Mouse (Mus musculus): ENCODE data around the gene Cfap100. TPM values are rescaled to one million over a fixed set of nuclear protein-coding genes. Genes with fewer than 3 reads are reported as not detected.

Gene Cfap100
- polyA plus RNA-seq, 1 experiment from 2014 or later: 0.65 TPM

- no peak for ATAC-seq (ENCODE audit: low read depth)
- no peak overlapping the region for H3K4me3 ChIP-seq (ENCODE audit: low read depth, low read length)
Measured at GRCm38 (mm10) chr6:90450697-90451096, 22.1 kb upstream of the Cfap100 start.

GRCm38 (mm10) chr6:90450179-90450578, 21.6 kb upstream of the Cfap100 start:
- Histone ChIP-seq H3K4me3 (ENCODE audit: low read depth, low read length) (no peak overlapping the region), H3K9me3 (ENCODE audit: control insufficient read depth, low read length) (no peaks in the 10 kb centered on the region), H3K27me3 (replicated peaks; ENCODE audit: control insufficient read depth, insufficient read depth, low read length) (no peaks in the 10 kb centered on the region), H3K4me2 (ENCODE audit: low read depth, low read length) (no peak overlapping the region), H3K27ac (replicated peaks; ENCODE audit: low read depth, low read length) (no peak overlapping the region), H3K36me3 (ENCODE audit: control insufficient read depth, insufficient read depth, low read length) (no peaks in the 10 kb centered on the region), H3K9ac (ENCODE audit: low read depth, low read length) (no peak overlapping the region), H3K4me1 (ENCODE audit: control insufficient read depth, insufficient read depth, low read length) (no peaks in the 10 kb centered on the region)
- DNase-seq (ENCODE audit: low spot score) (peak; percentile 65), ATAC-seq (ENCODE audit: low read depth) (no peak)
- WGBS: 28% methylated on average over 7 of the region's 7 CpGs

More at GRCm38 (mm10) chr6:90450697-90451096, 22.1 kb upstream of the Cfap100 start:
- H3K27me3 ChIP-seq (replicated peaks; ENCODE audit: control insufficient read depth, insufficient read depth, low read length): no peaks in the 10 kb centered on the region
- no peaks in the 10 kb centered on the region for H3K9me3 ChIP-seq (ENCODE audit: control insufficient read depth, low read length)
- no peaks in the 10 kb centered on the region for H3K36me3 ChIP-seq (ENCODE audit: control insufficient read depth, insufficient read depth, low read length)
- H3K4me2 ChIP-seq (ENCODE audit: low read depth, low read length): no peak overlapping the region
- 72% methylated on average over 5 of the region's 5 CpGs for WGBS
- no peak for DNase-seq (ENCODE audit: low spot score)
- H3K4me1 ChIP-seq (ENCODE audit: control insufficient read depth, insufficient read depth, low read length): no peaks in the 10 kb centered on the region
- no peak overlapping the region for H3K27ac ChIP-seq (replicated peaks; ENCODE audit: low read depth, low read length)
- no peak overlapping the region for H3K9ac ChIP-seq (ENCODE audit: low read depth, low read length)

GRCm38 (mm10) chr6:90446883-90447282, 18.3 kb upstream of the Cfap100 start:
- Histone ChIP-seq H3K9ac (ENCODE audit: low read depth, low read length) (no peak overlapping the region), H3K4me2 (ENCODE audit: low read depth, low read length) (no peak overlapping the region), H3K4me1 (ENCODE audit: control insufficient read depth, insufficient read depth, low read length) (no peaks in the 10 kb centered on the region), H3K9me3 (ENCODE audit: control insufficient read depth, low read length) (no peaks in the 10 kb centered on the region), H3K27me3 (replicated peaks; ENCODE audit: control insufficient read depth, insufficient read depth, low read length) (no peaks in the 10 kb centered on the region), H3K27ac (replicated peaks; ENCODE audit: low read depth, low read length) (no peak overlapping the region), H3K4me3 (ENCODE audit: low read depth, low read length) (no peak overlapping the region), H3K36me3 (ENCODE audit: control insufficient read depth, insufficient read depth, low read length) (no peaks in the 10 kb centered on the region)
- WGBS: 32% methylated on average over 4 of the region's 4 CpGs
- no peak for DNase-seq (ENCODE audit: low spot score)
- no peak for ATAC-seq (ENCODE audit: low read depth)

GRCm38 (mm10) chr6:90437041-90437440, 8.4 kb upstream of the Cfap100 start:
- Histone ChIP-seq H3K36me3 (ENCODE audit: control insufficient read depth, insufficient read depth, low read length) (no peaks in the 10 kb centered on the region), H3K4me1 (ENCODE audit: control insufficient read depth, insufficient read depth, low read length) (no peaks in the 10 kb centered on the region), H3K4me2 (ENCODE audit: low read depth, low read length) (no peak overlapping the region), H3K9ac (ENCODE audit: low read depth, low read length) (no peak overlapping the region), H3K4me3 (ENCODE audit: low read depth, low read length) (no peak overlapping the region), H3K27me3 (replicated peaks; ENCODE audit: control insufficient read depth, insufficient read depth, low read length) (no peaks in the 10 kb centered on the region), H3K9me3 (ENCODE audit: control insufficient read depth, low read length) (no peaks in the 10 kb centered on the region), H3K27ac (replicated peaks; ENCODE audit: low read depth, low read length) (no peak overlapping the region)
- no peak for DNase-seq (ENCODE audit: low spot score)
- ATAC-seq (ENCODE audit: low read depth): no peak
- 82% methylated on average over 3 of the region's 3 CpGs for WGBS

- 81% methylated on average over 10 of the region's 10 CpGs for WGBS
- Histone ChIP-seq H3K36me3 (ENCODE audit: control insufficient read depth, insufficient read depth, low read length) (no peaks in the 10 kb centered on the region), H3K4me3 (ENCODE audit: low read depth, low read length) (no peak overlapping the region), H3K9ac (ENCODE audit: low read depth, low read length) (no peak overlapping the region), H3K9me3 (ENCODE audit: control insufficient read depth, low read length) (no peaks in the 10 kb centered on the region), H3K4me1 (ENCODE audit: control insufficient read depth, insufficient read depth, low read length) (no peaks in the 10 kb centered on the region), H3K27ac (replicated peaks; ENCODE audit: low read depth, low read length) (no peak overlapping the region), H3K27me3 (replicated peaks; ENCODE audit: control insufficient read depth, insufficient read depth, low read length) (no peaks in the 10 kb centered on the region), H3K4me2 (ENCODE audit: low read depth, low read length) (no peak overlapping the region)
- DNase-seq (ENCODE audit: low spot score): no peak
- ATAC-seq (ENCODE audit: low read depth): no peak
Measured at GRCm38 (mm10) chr6:90436192-90436907, 7.8 kb upstream of the Cfap100 start.

GRCm38 (mm10) chr6:90435195-90435618, 6.6 kb upstream of the Cfap100 start:
- Histone ChIP-seq H3K9ac (ENCODE audit: low read depth, low read length) (no peak overlapping the region), H3K4me3 (ENCODE audit: low read depth, low read length) (no peak overlapping the region), H3K4me1 (ENCODE audit: control insufficient read depth, insufficient read depth, low read length) (no peaks in the 10 kb centered on the region), H3K36me3 (ENCODE audit: control insufficient read depth, insufficient read depth, low read length) (no peaks in the 10 kb centered on the region), H3K4me2 (ENCODE audit: low read depth, low read length) (no peak overlapping the region), H3K9me3 (ENCODE audit: control insufficient read depth, low read length) (no peaks in the 10 kb centered on the region), H3K27ac (replicated peaks; ENCODE audit: low read depth, low read length) (no peak overlapping the region), H3K27me3 (replicated peaks; ENCODE audit: control insufficient read depth, insufficient read depth, low read length) (no peaks in the 10 kb centered on the region)
- WGBS: 14% methylated on average over 11 of the region's 11 CpGs
- peak; percentile 84 for DNase-seq (ENCODE audit: low spot score)
- peak; percentile 53 for ATAC-seq (ENCODE audit: low read depth)

- DNase-seq (ENCODE audit: low spot score): no peak
Measured at GRCm38 (mm10) chr6:90434687-90435086, 6.1 kb upstream of the Cfap100 start.

GRCm38 (mm10) chr6:90431487-90431886, 2.9 kb upstream of the Cfap100 start:
- Histone ChIP-seq H3K9ac (ENCODE audit: low read depth, low read length) (no peak overlapping the region), H3K4me1 (ENCODE audit: control insufficient read depth, insufficient read depth, low read length) (0 out of 2 replicates have a peak, but pooled peaks cover 7% of the 10 kb centered on the region), H3K27ac (replicated peaks; ENCODE audit: low read depth, low read length) (no peak overlapping the region), H3K4me2 (ENCODE audit: low read depth, low read length) (no peak overlapping the region), H3K4me3 (ENCODE audit: low read depth, low read length) (no peak overlapping the region), H3K9me3 (ENCODE audit: control insufficient read depth, low read length) (no peaks in the 10 kb centered on the region), H3K36me3 (ENCODE audit: control insufficient read depth, insufficient read depth, low read length) (no peaks in the 10 kb centered on the region), H3K27me3 (replicated peaks; ENCODE audit: control insufficient read depth, insufficient read depth, low read length) (no peaks in the 10 kb centered on the region)
- no peak for DNase-seq (ENCODE audit: low spot score)
- no peak for ATAC-seq (ENCODE audit: low read depth)
- WGBS: 62% methylated on average over 2 of the region's 2 CpGs

More at GRCm38 (mm10) chr6:90434687-90435086, 6.1 kb upstream of the Cfap100 start:
- Histone ChIP-seq H3K36me3 (ENCODE audit: control insufficient read depth, insufficient read depth, low read length) (no peaks in the 10 kb centered on the region), H3K4me2 (ENCODE audit: low read depth, low read length) (no peak overlapping the region), H3K4me1 (ENCODE audit: control insufficient read depth, insufficient read depth, low read length) (no peaks in the 10 kb centered on the region), H3K9ac (ENCODE audit: low read depth, low read length) (no peak overlapping the region), H3K9me3 (ENCODE audit: control insufficient read depth, low read length) (no peaks in the 10 kb centered on the region), H3K4me3 (ENCODE audit: low read depth, low read length) (no peak overlapping the region), H3K27ac (replicated peaks; ENCODE audit: low read depth, low read length) (no peak overlapping the region), H3K27me3 (replicated peaks; ENCODE audit: control insufficient read depth, insufficient read depth, low read length) (no peaks in the 10 kb centered on the region)
- no peak; the same call in 1 of the 2 replicates for ATAC-seq (ENCODE audit: low read depth)
- 77% methylated on average over 3 of the region's 3 CpGs for WGBS

- no peaks in the 10 kb centered on the region for H3K27me3 ChIP-seq (replicated peaks; ENCODE audit: control insufficient read depth, insufficient read depth, low read length)
- no peak overlapping the region for H3K4me2 ChIP-seq (ENCODE audit: low read depth, low read length)
- H3K9me3 ChIP-seq (ENCODE audit: control insufficient read depth, low read length): no peaks in the 10 kb centered on the region
- no peaks in the 10 kb centered on the region for H3K36me3 ChIP-seq (ENCODE audit: control insufficient read depth, insufficient read depth, low read length)
- DNase-seq (ENCODE audit: low spot score) (no peak), ATAC-seq (ENCODE audit: low read depth) (no peak)
- H3K4me1 ChIP-seq (ENCODE audit: control insufficient read depth, insufficient read depth, low read length): 0 out of 2 replicates have a peak, but pooled peaks cover 7% of the 10 kb centered on the region
- WGBS: 76% methylated on average over 14 of the region's 14 CpGs
- H3K27ac ChIP-seq (replicated peaks; ENCODE audit: low read depth, low read length): no peak overlapping the region
- H3K9ac ChIP-seq (ENCODE audit: low read depth, low read length): no peak overlapping the region
- H3K4me3 ChIP-seq (ENCODE audit: low read depth, low read length): no peak overlapping the region
Measured at GRCm38 (mm10) chr6:90429911-90430310, 1.3 kb upstream of the Cfap100 start.

Measured in embryonic facial prominence, embryonic 14.5 days (tissue).